Mouse (Mus musculus) frontal cortex, postnatal 25 days (tissue): ENCODE measurements around the gene Vmn1r170.
"Not testable (repeated sequence)": the region's sequence is repeated elsewhere in the genome, so short reads cannot be mapped to it uniquely, and the experiment has no call there.

Source experiments
- DNase-seq, 2 experiments: peaks; one replicate each; pipeline ENCODE4 v3.0.0; 2022; ENCODE audit warnings: low spot score in 2 of 2

Gene Vmn1r170

GRCm38 (mm10) chr7:23605875-23606274 lies at the start of gene Vmn1r170:
Vmn1r170 (plus strand) TSS chr7:23606175.
- not testable (repeated sequence) for DNase-seq

- DNase-seq, result not testable (repeated sequence)
Measured at GRCm38 (mm10) chr7:23575226-23575625, 30.7 kb upstream of the Vmn1r170 start, which contains the start of gene Vmn1r169. Vmn1r169 (plus strand) TSS chr7:23575526.

GRCm38 (mm10) chr7:23630422-23630821 lies 24.4 kb downstream of the Vmn1r170 start, which contains the start of gene Vmn1r171:
Vmn1r171 (plus strand) TSS chr7:23630722.
- no peak for DNase-seq
